Mouse (Mus musculus) midbrain, embryonic 14.5 days (tissue): Measurements from ENCODE around the gene Tmsb4x. TPM values are rescaled to one million over a fixed set of nuclear protein-coding genes. Genes with fewer than 3 reads are reported as not detected.

Source experiments
- ATAC-seq: fragments of 200-750 bp; cut with Nextera tagmentation; 2 replicates; pipeline ENCODE4 v1.8.0; 2017; ENCODE audit warnings: moderate number of reproducible peaks, moderate library complexity; ENCODE audit not compliant: low FRiP score, low TSS enrichment
- DNase-seq: peaks from one replicate; pipeline ENCODE4 v3.0.0-alpha.2; 2015
- H3K27ac ChIP-seq: fragments of 300-500 bp; sonication (generic); replicated peaks from 2 replicates; pipeline ENCODE4 v1.5.1; 2014; ENCODE audit warnings: mild to moderate bottlenecking, low read depth, low read length, moderate library complexity
- H3K27me3 ChIP-seq: fragments of 300-500 bp; sonication (generic); 2 replicates; pipeline ENCODE4 v1.6.1; 2014; ENCODE audit warnings: low read length, control low read depth, mixed read lengths; ENCODE audit not compliant: control insufficient read depth, insufficient read depth
- H3K36me3 ChIP-seq: fragments of 300-500 bp; sonication (generic); 2 replicates; pipeline ENCODE4 v1.6.1; 2014; ENCODE audit warnings: low read length, control low read depth; ENCODE audit not compliant: control insufficient read depth, insufficient read depth
- H3K4me1 ChIP-seq: fragments of 300-500 bp; sonication (generic); 2 replicates; pipeline ENCODE4 v1.6.1; 2014; ENCODE audit warnings: mild to moderate bottlenecking, antibody characterized with exemption, low read length, control low read depth; ENCODE audit not compliant: control insufficient read depth, insufficient read depth
- H3K4me2 ChIP-seq: fragments of 300-500 bp; sonication (generic); 2 replicates; pipeline ENCODE4 v1.6.1; 2014; ENCODE audit warnings: mild to moderate bottlenecking, low read length, moderate library complexity
- H3K4me3 ChIP-seq: fragments of 300-500 bp; sonication (generic); replicated peaks from 2 replicates; pipeline ENCODE4 v1.5.1; 2014; ENCODE audit warnings: low read depth, low read length
- H3K9ac ChIP-seq: fragments of 300-500 bp; sonication (generic); replicated peaks from 2 replicates; pipeline ENCODE4 v1.6.1; 2014; ENCODE audit warnings: mild to moderate bottlenecking, low read length, moderate library complexity
- H3K9me3 ChIP-seq: fragments of 300-500 bp; sonication (generic); 2 replicates; pipeline ENCODE4 v1.6.1; 2016; ENCODE audit warnings: low read length, control low read depth, mixed read lengths; ENCODE audit not compliant: control insufficient read depth
- WGBS: fragments of 180-500 bp; shearing (Covaris S2); extraction: QIAGEN DNeasy Blood & Tissue Kit; methylation state at CpG from one replicate; pipeline ENCODE4 v1.1.7; 2014; 5-methylcytosine and 5-hydroxymethylcytosine counted together
- polyA plus RNA-seq: library from polyadenylated mRNA; unstranded; fragments of >200 nt; fragmentation: Nextera tagmentation; extraction: Ambion mirVana; gene quantifications from 2 replicates; pipeline ENCODE4 v1.2.1, GENCODE M21; 2014

Tmsb4x gene
- polyA plus RNA-seq, 1 experiment from 2014 or later: 5,114 TPM

GRCm38 (mm10) chrX:167227138-167227537 is 18.0 kb upstream of the Tmsb4x start:
- WGBS: 84% methylated on average over 7 of the region's 7 CpGs
- H3K27me3 ChIP-seq: no peaks in the 10 kb centered on the region
- H3K9me3 ChIP-seq: no peaks in the 10 kb centered on the region
- no peak for ATAC-seq
- DNase-seq: no peak
- H3K36me3 ChIP-seq: no peaks in the 10 kb centered on the region
- no peak overlapping the region for H3K9ac ChIP-seq
- no peak overlapping the region for H3K4me3 ChIP-seq
- H3K4me1 ChIP-seq: no peaks in the 10 kb centered on the region
- no peak overlapping the region for H3K27ac ChIP-seq
- no peak overlapping the region for H3K4me2 ChIP-seq

GRCm38 (mm10) chrX:167226570-167226969 is 17.5 kb upstream of the Tmsb4x start:
- no peaks in the 10 kb centered on the region for H3K36me3 ChIP-seq
- no peak overlapping the region for H3K4me2 ChIP-seq
- no peaks in the 10 kb centered on the region for H3K9me3 ChIP-seq
- H3K27ac ChIP-seq: no peak overlapping the region
- H3K27me3 ChIP-seq: no peaks in the 10 kb centered on the region
- H3K9ac ChIP-seq: no peak overlapping the region
- WGBS: 97% methylated on average over 5 of the region's 5 CpGs
- no peak overlapping the region for H3K4me3 ChIP-seq
- ATAC-seq: no peak
- no peak for DNase-seq
- H3K4me1 ChIP-seq: no peaks in the 10 kb centered on the region

DNA sequence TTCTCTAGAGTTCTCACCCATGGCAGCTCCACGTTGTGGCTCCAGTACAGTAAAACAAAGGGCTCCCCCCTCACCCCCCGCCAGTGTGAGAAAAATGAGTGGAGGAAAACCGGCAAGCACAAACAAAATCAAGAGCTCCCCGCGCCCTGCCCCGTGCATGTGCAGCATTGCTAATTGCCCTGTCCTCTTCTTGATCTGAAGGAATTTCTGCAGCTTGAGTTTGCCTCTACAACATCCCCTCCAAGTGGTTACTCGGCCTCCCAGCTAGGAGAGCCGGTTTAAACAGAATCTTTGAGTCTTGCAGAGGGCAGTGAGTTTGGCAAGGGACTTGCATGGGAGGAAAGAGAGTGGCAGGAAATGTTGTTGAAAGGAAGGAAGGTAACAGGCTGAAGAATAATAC is 3.6 kb upstream of the Tmsb4x start:
- 0 out of 2 replicates have a peak overlapping the region, but pooled peaks have one; percentile 22 for H3K27ac ChIP-seq
- 20% methylated on average over 8 of the region's 8 CpGs for WGBS
- H3K4me2 ChIP-seq: peak overlapping the region; percentile 19; the same call in 1 of the 2 replicates
- ATAC-seq (no peak), DNase-seq (peak; percentile 64)
- no peak overlapping the region for H3K9ac ChIP-seq
- H3K27me3 ChIP-seq: no peaks in the 10 kb centered on the region
- H3K9me3 ChIP-seq: no peaks in the 10 kb centered on the region
- no peaks in the 10 kb centered on the region for H3K4me1 ChIP-seq
- no peak overlapping the region for H3K4me3 ChIP-seq
- no peaks in the 10 kb centered on the region for H3K36me3 ChIP-seq

DNA sequence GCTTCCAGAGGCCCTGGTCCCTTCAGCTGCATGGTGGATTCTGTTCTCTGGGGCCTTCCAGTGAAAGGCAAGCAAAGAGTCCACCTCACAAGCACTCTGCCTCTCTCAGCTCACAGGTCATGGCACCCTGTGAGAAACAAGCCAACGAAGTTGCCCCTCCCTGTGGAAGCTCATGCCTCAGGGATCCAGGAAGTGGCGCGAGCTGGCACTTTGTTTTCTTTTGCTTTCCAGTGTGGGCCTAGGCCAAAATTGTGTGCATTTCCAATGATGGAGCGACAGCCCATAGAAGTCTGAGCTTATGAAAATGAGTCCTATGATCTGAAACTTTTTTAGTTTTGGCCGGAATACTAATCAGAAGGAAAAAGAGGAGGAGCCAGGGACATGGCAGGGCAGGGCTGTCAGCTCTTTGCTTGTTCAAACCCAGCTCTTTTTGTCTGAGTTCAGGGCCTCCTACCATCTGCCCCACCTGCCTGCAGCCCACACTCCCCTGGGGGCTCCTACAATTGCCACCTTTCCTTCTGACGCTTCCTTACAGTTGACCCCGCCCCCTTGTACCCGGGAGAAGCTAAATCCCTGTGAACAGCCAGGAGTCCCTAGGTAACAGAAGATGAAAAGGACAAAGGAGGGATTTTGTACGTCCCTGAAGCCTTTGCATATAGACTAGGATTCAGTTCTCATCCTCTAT is 2.9 kb upstream of the Tmsb4x start:
- DNase-seq (peak; percentile 31), ATAC-seq (peak; percentile 29; the same call in 1 of the 2 replicates)
- H3K36me3 ChIP-seq: no peaks in the 10 kb centered on the region
- WGBS: 34% methylated on average over 9 of the region's 9 CpGs
- H3K4me3 ChIP-seq: no peak overlapping the region
- H3K9ac ChIP-seq: no peak overlapping the region
- H3K27me3 ChIP-seq: no peaks in the 10 kb centered on the region
- H3K27ac ChIP-seq: peak overlapping the region; percentile 22; the same call in 1 of the 2 replicates
- peak overlapping the region; percentile 19; the same call in 1 of the 2 replicates for H3K4me2 ChIP-seq
- no peaks in the 10 kb centered on the region for H3K9me3 ChIP-seq
- H3K4me1 ChIP-seq: no peaks in the 10 kb centered on the region

DNA sequence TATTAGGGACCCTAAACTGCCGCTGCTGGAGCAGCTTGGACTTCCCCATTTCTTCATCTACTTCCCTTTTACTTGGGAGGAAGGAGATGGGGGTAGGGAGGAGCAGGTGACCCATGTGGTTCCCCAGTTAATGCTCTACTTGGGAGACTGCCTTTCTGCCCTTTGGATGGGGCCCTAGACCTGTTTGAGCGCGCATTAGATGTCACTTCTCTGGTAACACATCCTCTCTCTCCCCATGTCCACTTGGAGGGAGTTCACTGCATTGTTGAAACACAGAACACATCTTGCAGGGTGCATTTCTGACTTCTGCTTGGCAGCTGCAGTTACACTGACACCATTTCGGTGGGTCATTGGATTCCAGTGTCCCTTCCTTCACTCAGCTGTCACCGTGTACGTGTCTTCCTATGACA is 1.2 kb upstream of the Tmsb4x start:
- 36% methylated on average over 6 of the region's 6 CpGs for WGBS
- Histone ChIP-seq H3K36me3 (0 out of 2 replicates have a peak, but pooled peaks cover 4% of the 10 kb centered on the region), H3K4me2 (peak overlapping the region; percentile 51), H3K27me3 (no peaks in the 10 kb centered on the region), H3K9ac (no peak overlapping the region; the same call in 1 of the 2 replicates), H3K4me3 (0 out of 2 replicates have a peak overlapping the region, but pooled peaks have one; percentile 56), H3K9me3 (no peaks in the 10 kb centered on the region), H3K27ac (peak overlapping the region; percentile 95; the same call in 1 of the 2 replicates), H3K4me1 (peaks cover 7% of the 10 kb centered on the region)
- ATAC-seq (no peak), DNase-seq (peak; percentile 18)

GRCm38 (mm10) chrX:167209828-167210227 is 713 bp upstream of the Tmsb4x start:
- Histone ChIP-seq H3K9ac (peak overlapping the region; percentile 90; the same call in 1 of the 2 replicates), H3K27ac (peak overlapping the region; percentile 95), H3K4me1 (peaks cover 7% of the 10 kb centered on the region), H3K4me2 (peak overlapping the region; percentile 51), H3K9me3 (no peaks in the 10 kb centered on the region), H3K27me3 (no peaks in the 10 kb centered on the region), H3K4me3 (peak overlapping the region; percentile 56), H3K36me3 (0 out of 2 replicates have a peak, but pooled peaks cover 4% of the 10 kb centered on the region)
- WGBS: 50% methylated on average over 8 of the region's 8 CpGs
- no peak for ATAC-seq
- DNase-seq: peak; percentile 48

GRCm38 (mm10) chrX:167208506-167208820 is 652 bp downstream of the Tmsb4x start:
- Histone ChIP-seq H3K4me1 (peaks cover 7% of the 10 kb centered on the region), H3K27me3 (no peaks in the 10 kb centered on the region), H3K4me2 (no peak overlapping the region), H3K27ac (peak overlapping the region; percentile 95), H3K9me3 (no peaks in the 10 kb centered on the region), H3K4me3 (peak overlapping the region; percentile 56), H3K9ac (peak overlapping the region; percentile 90), H3K36me3 (0 out of 2 replicates have a peak, but pooled peaks cover 4% of the 10 kb centered on the region)
- DNase-seq (peak; percentile 69), ATAC-seq (no peak)
- 20% methylated on average over 16 of the region's 16 CpGs for WGBS

DNA sequence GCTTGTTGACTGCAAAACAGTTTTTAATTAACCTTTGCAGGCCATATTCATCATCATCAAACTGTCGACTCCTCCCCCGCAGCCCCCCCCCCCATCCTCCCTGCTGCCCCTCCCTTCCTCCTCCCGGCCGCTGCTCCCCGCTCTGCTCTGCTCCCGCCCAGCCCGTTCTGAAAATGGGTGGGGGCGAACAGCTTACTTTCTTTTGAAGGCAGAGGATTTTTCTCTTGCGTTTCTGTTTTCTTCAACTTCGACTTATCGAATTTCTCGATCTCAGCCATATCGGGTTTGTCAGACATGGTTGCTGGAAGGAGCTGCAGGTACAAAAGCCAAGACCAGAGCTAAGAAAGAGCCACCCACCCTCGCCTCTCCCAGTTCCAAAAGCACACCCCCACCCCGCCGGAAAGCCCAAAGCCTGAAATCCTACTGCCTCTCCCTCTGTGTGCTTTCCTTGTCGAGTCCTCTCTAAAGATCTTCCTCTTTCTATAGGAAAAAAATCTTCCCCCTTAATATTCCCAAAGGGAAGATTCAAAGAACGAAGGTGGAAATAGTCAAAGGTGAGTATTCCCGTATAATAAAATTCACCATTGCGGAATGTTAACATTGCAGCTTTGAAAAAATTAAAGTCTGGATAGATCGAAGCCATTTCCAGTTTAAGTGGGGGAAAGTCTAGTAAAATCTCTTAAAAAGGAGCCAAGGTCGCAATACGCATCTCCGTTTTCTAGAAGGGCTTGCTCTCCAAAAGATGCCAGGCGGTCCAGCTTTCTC is 1.2 kb downstream of the Tmsb4x start:
- WGBS: 22% methylated on average over 24 of the region's 25 CpGs
- H3K27ac ChIP-seq: peak overlapping the region; percentile 95
- H3K4me2 ChIP-seq: peak overlapping the region; percentile 69
- no peaks in the 10 kb centered on the region for H3K27me3 ChIP-seq
- peak overlapping the region; percentile 90 for H3K9ac ChIP-seq
- ATAC-seq: 0 out of 2 replicates have a peak, but pooled peaks have one; percentile 29
- H3K4me3 ChIP-seq: peak overlapping the region; percentile 56
- DNase-seq: peak; percentile 66
- no peaks in the 10 kb centered on the region for H3K9me3 ChIP-seq
- peaks cover 7% of the 10 kb centered on the region for H3K4me1 ChIP-seq
- 0 out of 2 replicates have a peak, but pooled peaks cover 4% of the 10 kb centered on the region for H3K36me3 ChIP-seq
